Mouse (Mus musculus) spleen, adult 12 weeks (tissue): ENCODE data around the gene 4930568D16Rik.

Experiments used
- DNase-seq: peaks from one replicate; pipeline ENCODE4 v3.0.0; 2022; ENCODE audit warnings: low spot score

4930568D16Rik gene

GRCm38 (mm10) chr2:35367629-35368028 lies at the start of gene 4930568D16Rik:
Gene 4930568D16Rik, minus strand, starts transcription at chr2:35367729.
- no peak for DNase-seq

- no peak for DNase-seq
Measured at GRCm38 (mm10) chr2:35417231-35417630, 49.7 kb upstream of the 4930568D16Rik start.

- no peak for DNase-seq
Measured at GRCm38 (mm10) chr2:35416473-35416872, 48.9 kb upstream of the 4930568D16Rik start.

GRCm38 (mm10) chr2:35412810-35413209 lies 45.3 kb upstream of the 4930568D16Rik start:
- no peak for DNase-seq

- no peak for DNase-seq
Measured at GRCm38 (mm10) chr2:35412246-35412645, 44.7 kb upstream of the 4930568D16Rik start.

- no peak for DNase-seq
Measured at GRCm38 (mm10) chr2:35411640-35412190, 44.2 kb upstream of the 4930568D16Rik start.

- DNase-seq: no peak
Measured at GRCm38 (mm10) chr2:35409466-35409865, 41.9 kb upstream of the 4930568D16Rik start.

GRCm38 (mm10) chr2:35408409-35409110 lies 41.0 kb upstream of the 4930568D16Rik start:
- no peak for DNase-seq

- DNase-seq: no peak
Measured at GRCm38 (mm10) chr2:35407878-35408277, 40.3 kb upstream of the 4930568D16Rik start.

GRCm38 (mm10) chr2:35407266-35407665 lies 39.7 kb upstream of the 4930568D16Rik start:
- DNase-seq: no peak

GRCm38 (mm10) chr2:35406611-35407010 lies 39.1 kb upstream of the 4930568D16Rik start:
- no peak for DNase-seq

- DNase-seq: no peak
Measured at GRCm38 (mm10) chr2:35402391-35402790, 34.9 kb upstream of the 4930568D16Rik start.

- DNase-seq: no peak
Measured at GRCm38 (mm10) chr2:35400739-35401138, 33.2 kb upstream of the 4930568D16Rik start.

- DNase-seq: no peak
Measured at GRCm38 (mm10) chr2:35398184-35398828, 30.8 kb upstream of the 4930568D16Rik start.

- DNase-seq: peak; percentile 48
Measured at GRCm38 (mm10) chr2:35397590-35398173, 30.2 kb upstream of the 4930568D16Rik start.

GRCm38 (mm10) chr2:35397096-35397495 lies 29.6 kb upstream of the 4930568D16Rik start, which contains the start of gene 4930402F06Rik:
Gene 4930402F06Rik, minus strand, starts transcription at chr2:35397175.
- no peak for DNase-seq

- DNase-seq: no peak
Measured at GRCm38 (mm10) chr2:35385441-35385871, 17.9 kb upstream of the 4930568D16Rik start.

GRCm38 (mm10) chr2:35379306-35379705 lies 11.8 kb upstream of the 4930568D16Rik start:
- no peak for DNase-seq

- DNase-seq: no peak
Measured at GRCm38 (mm10) chr2:35377600-35377999, 10.1 kb upstream of the 4930568D16Rik start.

- peak; percentile 35 for DNase-seq
Measured at GRCm38 (mm10) chr2:35373003-35373402, 5.5 kb upstream of the 4930568D16Rik start.

- DNase-seq: no peak
Measured at GRCm38 (mm10) chr2:35370686-35371085, 3.2 kb upstream of the 4930568D16Rik start.

- DNase-seq: no peak
Measured at GRCm38 (mm10) chr2:35349184-35349583, 18.3 kb downstream of the 4930568D16Rik start.

- DNase-seq: no peak
Measured at GRCm38 (mm10) chr2:35345984-35346383, 21.5 kb downstream of the 4930568D16Rik start.
